Mouse (Mus musculus): Measurements from ENCODE around the gene Lmx1b. TPM values are rescaled to one million over a fixed set of nuclear protein-coding genes. Genes with fewer than 3 reads are reported as not detected.
A peak's percentile ranks its signal among the peaks of the same experiment; 100 is the strongest.

Lmx1b gene
- total RNA-seq, 2 experiments from 2014 or later: not detected

- no peak for ATAC-seq (ENCODE audit: poor library complexity, severe bottlenecking)
Measured at GRCm38 (mm10) chr2:33584937-33585910, 55.1 kb downstream of the Lmx1b start.

GRCm38 (mm10) chr2:33583761-33584160, 56.5 kb downstream of the Lmx1b start:
- no peak for ATAC-seq (ENCODE audit: poor library complexity, severe bottlenecking)

GRCm38 (mm10) chr2:33583317-33583716, 57.0 kb downstream of the Lmx1b start:
- no peak for ATAC-seq (ENCODE audit: poor library complexity, severe bottlenecking)

- ATAC-seq (ENCODE audit: poor library complexity, severe bottlenecking): no peak
Measured at GRCm38 (mm10) chr2:33582457-33583060, 57.8 kb downstream of the Lmx1b start.

GRCm38 (mm10) chr2:33581866-33582265, 58.4 kb downstream of the Lmx1b start:
- ATAC-seq (ENCODE audit: poor library complexity, severe bottlenecking): no peak

- no peak for ATAC-seq (ENCODE audit: poor library complexity, severe bottlenecking)
Measured at GRCm38 (mm10) chr2:33581449-33581777, 58.9 kb downstream of the Lmx1b start.

- ATAC-seq (ENCODE audit: poor library complexity, severe bottlenecking): no peak
Measured at GRCm38 (mm10) chr2:33580697-33581448, 59.4 kb downstream of the Lmx1b start.

- no peak for ATAC-seq (ENCODE audit: poor library complexity, severe bottlenecking)
Measured at GRCm38 (mm10) chr2:33575406-33575805, 64.9 kb downstream of the Lmx1b start.

- ATAC-seq (ENCODE audit: poor library complexity, severe bottlenecking): no peak
Measured at GRCm38 (mm10) chr2:33573075-33573474, 67.2 kb downstream of the Lmx1b start.

GRCm38 (mm10) chr2:33571219-33571824, 69.0 kb downstream of the Lmx1b start:
- ATAC-seq (ENCODE audit: poor library complexity, severe bottlenecking): no peak

- ATAC-seq (ENCODE audit: poor library complexity, severe bottlenecking): no peak
Measured at GRCm38 (mm10) chr2:33569698-33570097, 70.6 kb downstream of the Lmx1b start.

GRCm38 (mm10) chr2:33569240-33569639, 71.1 kb downstream of the Lmx1b start:
- ATAC-seq (ENCODE audit: poor library complexity, severe bottlenecking): no peak

GRCm38 (mm10) chr2:33565886-33566285, 74.4 kb downstream of the Lmx1b start:
- no peak for ATAC-seq (ENCODE audit: poor library complexity, severe bottlenecking)

- no peak for ATAC-seq (ENCODE audit: poor library complexity, severe bottlenecking)
Measured at GRCm38 (mm10) chr2:33564748-33565147, 75.6 kb downstream of the Lmx1b start.

GRCm38 (mm10) chr2:33559752-33560151, 80.6 kb downstream of the Lmx1b start:
- no peak for ATAC-seq (ENCODE audit: poor library complexity, severe bottlenecking)

GRCm38 (mm10) chr2:33559334-33559733, 81.0 kb downstream of the Lmx1b start:
- ATAC-seq (ENCODE audit: poor library complexity, severe bottlenecking): no peak

- peak; percentile 66; the same call in 1 of the 2 replicates for ATAC-seq (ENCODE audit: poor library complexity, severe bottlenecking)
Measured at GRCm38 (mm10) chr2:33558233-33558632, 82.1 kb downstream of the Lmx1b start.

GRCm38 (mm10) chr2:33555573-33555972, 84.7 kb downstream of the Lmx1b start:
- no peak for ATAC-seq (ENCODE audit: poor library complexity, severe bottlenecking)

GRCm38 (mm10) chr2:33552672-33553071, 87.6 kb downstream of the Lmx1b start:
- ATAC-seq (ENCODE audit: poor library complexity, severe bottlenecking): no peak

- no peak for ATAC-seq (ENCODE audit: poor library complexity, severe bottlenecking)
Measured at GRCm38 (mm10) chr2:33547595-33547994, 92.7 kb downstream of the Lmx1b start.

- no peak for ATAC-seq (ENCODE audit: poor library complexity, severe bottlenecking)
Measured at GRCm38 (mm10) chr2:33546879-33547278, 93.4 kb downstream of the Lmx1b start.
